Mouse (Mus musculus) testis, postnatal 14 days (tissue): ENCODE results near the gene Mrgprh.

ENCODE experiments used
- DNase-seq: peaks from one replicate; pipeline ENCODE4 v3.0.0; 2021; ENCODE audit warnings: low spot score

The Mrgprh gene

GRCm38 (mm10) chr17:12921073-12921472 is 45.2 kb downstream of the Mrgprh start:
- no peak for DNase-seq

- no peak for DNase-seq
Measured at GRCm38 (mm10) chr17:12925001-12925400, 49.2 kb downstream of the Mrgprh start.

- no peak for DNase-seq
Measured at GRCm38 (mm10) chr17:12925703-12926180, 49.9 kb downstream of the Mrgprh start.
